Mouse (Mus musculus) intestine, postnatal 0 days (tissue): ENCODE data around the gene 4930402H24Rik. TPM values are rescaled to one million over a fixed set of nuclear protein-coding genes. Genes with fewer than 3 reads are reported as not detected.
A peak's percentile ranks its signal among the peaks of the same experiment; 100 is the strongest.

Source experiments
- ATAC-seq: fragments of 200-750 bp; cut with Nextera tagmentation; 2 replicates; pipeline ENCODE4 v1.8.0; 2017; ENCODE audit warnings: mild to moderate bottlenecking, moderate TSS enrichment, moderate library complexity
- H3K27ac ChIP-seq: fragments of 300-500 bp; sonication (generic); 2 replicates; pipeline ENCODE4 v1.5.1; 2014; ENCODE audit warnings: mild to moderate bottlenecking, low read depth, low read length, moderate library complexity
- H3K27me3 ChIP-seq: fragments of 300-500 bp; sonication (generic); replicated peaks from 2 replicates; pipeline ENCODE4 v1.6.1; 2014; ENCODE audit warnings: low read length, mixed read lengths; ENCODE audit not compliant: control insufficient read depth, insufficient read depth
- H3K36me3 ChIP-seq: fragments of 300-500 bp; sonication (generic); 2 replicates; pipeline ENCODE4 v1.6.1; 2014; ENCODE audit warnings: mild to moderate bottlenecking, moderate library complexity; ENCODE audit not compliant: control insufficient read depth, insufficient read depth
- H3K4me1 ChIP-seq: fragments of 300-500 bp; sonication (generic); replicated peaks from 2 replicates; pipeline ENCODE4 v1.6.1; 2014; ENCODE audit warnings: antibody characterized with exemption, low read length, mixed read lengths; ENCODE audit not compliant: control insufficient read depth, insufficient read depth
- H3K4me2 ChIP-seq: fragments of 300-500 bp; sonication (generic); replicated peaks from 2 replicates; pipeline ENCODE4 v1.6.1; 2014; ENCODE audit warnings: low read depth, mild to moderate bottlenecking, moderate library complexity
- H3K4me3 ChIP-seq: fragments of 300-500 bp; sonication (generic); 2 replicates; pipeline ENCODE4 v1.5.1; 2014; ENCODE audit warnings: low read depth, low read length
- H3K9ac ChIP-seq: fragments of 300-500 bp; sonication (generic); 2 replicates; pipeline ENCODE4 v1.6.1; 2014; ENCODE audit warnings: mild to moderate bottlenecking, low read depth, low read length
- H3K9me3 ChIP-seq: fragments of 300-500 bp; sonication (generic); 2 replicates; pipeline ENCODE4 v1.6.1; 2016; ENCODE audit warnings: mixed run types; ENCODE audit not compliant: control insufficient read depth
- CTCF ChIP-seq: sonication (generic); IDR thresholded peaks from 2 replicates; pipeline ENCODE4 v1.5.1; 2016; ENCODE audit warnings: low read depth, mild to moderate bottlenecking, control low read depth, antibody characterized with exemption, moderate library complexity
- WGBS: fragments of 180-500 bp; shearing (Covaris S2); extraction: QIAGEN DNeasy Blood & Tissue Kit; methylation state at CpG from one replicate; pipeline ENCODE4 v1.1.7; 2014; 5-methylcytosine and 5-hydroxymethylcytosine counted together
- polyA plus RNA-seq: library from polyadenylated mRNA; unstranded; fragments of >200 nt; fragmentation: Nextera tagmentation; extraction: Ambion mirVana; gene quantifications from 2 replicates; pipeline ENCODE4 v1.2.1, GENCODE M21; 2015

Gene 4930402H24Rik
- polyA plus RNA-seq: 9.0 and 10.6 TPM in 2 replicates

GRCm38 (mm10) chr2:130905751-130906583 lies at the start of gene 4930402H24Rik, which contains the start of gene Atrn:
Gene 4930402H24Rik (minus strand): TSS chr2:130906406.
Gene Atrn (plus strand): TSS chr2:130906495.
- no peaks in the 10 kb centered on the region; the same call in 1 of the 2 replicates for H3K4me1 ChIP-seq
- WGBS: 2% methylated on average over 50 of the region's 50 CpGs
- peak within 1 kb of the TSS; percentile 94 for H3K4me3 ChIP-seq
- peak within 1 kb of the TSS; percentile 95 for H3K4me2 ChIP-seq
- peak within 1 kb of the TSS; percentile 93 for H3K9ac ChIP-seq
- H3K36me3 ChIP-seq: no peaks in the 10 kb centered on the region
- H3K27me3 ChIP-seq: no peaks in the 10 kb centered on the region
- ATAC-seq: peak; percentile 99
- no peak for TF ChIP-seq CTCF
- no peaks in the 10 kb centered on the region for H3K9me3 ChIP-seq
- H3K27ac ChIP-seq: peak within 1 kb of the TSS; percentile 87

GRCm38 (mm10) chr2:130950548-130950947 lies 44.3 kb upstream of the 4930402H24Rik start:
- H3K36me3 ChIP-seq: peaks cover 11% of the 10 kb centered on the region; the same call in 1 of the 2 replicates
- peak; percentile 90 for TF ChIP-seq CTCF
- no peaks in the 10 kb centered on the region for H3K9me3 ChIP-seq
- H3K27ac ChIP-seq: no peak overlapping the region
- no peak overlapping the region for H3K4me2 ChIP-seq
- H3K27me3 ChIP-seq: no peaks in the 10 kb centered on the region
- no peak overlapping the region for H3K9ac ChIP-seq
- H3K4me3 ChIP-seq: no peak overlapping the region
- ATAC-seq: no peak
- 0% methylated on average over 1 of the region's 1 CpGs for WGBS
- H3K4me1 ChIP-seq: no peaks in the 10 kb centered on the region

GRCm38 (mm10) chr2:130949781-130950180 lies 43.6 kb upstream of the 4930402H24Rik start:
- H3K36me3 ChIP-seq: peaks cover 12% of the 10 kb centered on the region; the same call in 1 of the 2 replicates
- H3K9me3 ChIP-seq: no peaks in the 10 kb centered on the region
- ATAC-seq: no peak
- no peak overlapping the region for H3K4me2 ChIP-seq
- no peaks in the 10 kb centered on the region for H3K27me3 ChIP-seq
- H3K9ac ChIP-seq: no peak overlapping the region
- no peaks in the 10 kb centered on the region for H3K4me1 ChIP-seq
- no peak overlapping the region for H3K27ac ChIP-seq
- 0 out of 2 replicates have a peak, but pooled peaks have one; percentile 2 for TF ChIP-seq CTCF
- 82% methylated on average over 2 of the region's 2 CpGs for WGBS
- no peak overlapping the region for H3K4me3 ChIP-seq

GRCm38 (mm10) chr2:130932865-130933264 lies 26.7 kb upstream of the 4930402H24Rik start:
- H3K27me3 ChIP-seq: no peaks in the 10 kb centered on the region
- 87% methylated on average over 12 of the region's 12 CpGs for WGBS
- no peak for TF ChIP-seq CTCF
- no peaks in the 10 kb centered on the region for H3K4me1 ChIP-seq
- H3K36me3 ChIP-seq: no peaks in the 10 kb centered on the region
- no peak overlapping the region for H3K4me3 ChIP-seq
- H3K4me2 ChIP-seq: no peak overlapping the region
- no peak overlapping the region for H3K27ac ChIP-seq
- H3K9ac ChIP-seq: no peak overlapping the region
- no peak for ATAC-seq
- no peaks in the 10 kb centered on the region for H3K9me3 ChIP-seq

- Histone ChIP-seq H3K4me3 (no peak overlapping the region), H3K27me3 (no peaks in the 10 kb centered on the region), H3K4me1 (no peaks in the 10 kb centered on the region), H3K27ac (no peak overlapping the region), H3K4me2 (no peak overlapping the region), H3K9me3 (no peaks in the 10 kb centered on the region), H3K9ac (no peak overlapping the region), H3K36me3 (no peaks in the 10 kb centered on the region)
- no peak for ATAC-seq
- WGBS: 68% methylated on average over 5 of the region's 5 CpGs
- TF ChIP-seq CTCF: no peak
Observed at GRCm38 (mm10) chr2:130929994-130930393, 23.8 kb upstream of the 4930402H24Rik start.

- Histone ChIP-seq H3K4me1 (no peaks in the 10 kb centered on the region), H3K36me3 (no peaks in the 10 kb centered on the region), H3K4me2 (no peak overlapping the region), H3K4me3 (no peak overlapping the region), H3K9ac (no peak overlapping the region), H3K27ac (no peak overlapping the region), H3K27me3 (no peaks in the 10 kb centered on the region), H3K9me3 (no peaks in the 10 kb centered on the region)
- no peak for TF ChIP-seq CTCF
- ATAC-seq: no peak
Observed at GRCm38 (mm10) chr2:130928530-130928929, 22.3 kb upstream of the 4930402H24Rik start.
